Mouse (Mus musculus) hindbrain, embryonic 12.5 days (tissue): Measurements from ENCODE around the gene S1pr5. TPM values are rescaled to one million over a fixed set of nuclear protein-coding genes. Genes with fewer than 3 reads are reported as not detected.

Experiments
- ATAC-seq: fragments of 200-750 bp; cut with Nextera tagmentation; 2 replicates; pipeline ENCODE4 v1.8.0; 2017; ENCODE audit warnings: moderate TSS enrichment; ENCODE audit not compliant: low FRiP score
- H3K27ac ChIP-seq: fragments of 300-500 bp; sonication (generic); 2 replicates; pipeline ENCODE4 v1.5.1; 2016; ENCODE audit warnings: mild to moderate bottlenecking
- H3K27me3 ChIP-seq: fragments of 300-500 bp; sonication (generic); 2 replicates; pipeline ENCODE4 v1.6.1; 2016; ENCODE audit warnings: mild to moderate bottlenecking
- H3K36me3 ChIP-seq: fragments of 300-500 bp; sonication (generic); 2 replicates; pipeline ENCODE4 v1.6.1; 2016; ENCODE audit warnings: mild to moderate bottlenecking
- H3K4me1 ChIP-seq: fragments of 300-500 bp; sonication (generic); 2 replicates; pipeline ENCODE4 v1.6.1; 2016
- H3K4me2 ChIP-seq: fragments of 300-500 bp; sonication (generic); replicated peaks from 2 replicates; pipeline ENCODE4 v1.6.1; 2016; ENCODE audit warnings: mild to moderate bottlenecking
- H3K4me3 ChIP-seq: fragments of 300-500 bp; sonication (generic); 2 replicates; pipeline ENCODE4 v1.5.1; 2016; ENCODE audit warnings: mild to moderate bottlenecking
- H3K9ac ChIP-seq: fragments of 300-500 bp; sonication (generic); 2 replicates; pipeline ENCODE4 v1.6.1; 2016; ENCODE audit warnings: mild to moderate bottlenecking, moderate library complexity
- H3K9me3 ChIP-seq: fragments of 300-500 bp; sonication (generic); replicated peaks from 2 replicates; pipeline ENCODE4 v1.6.1; 2016; ENCODE audit warnings: mild to moderate bottlenecking
- WGBS: fragments of 180-500 bp; shearing (Covaris S2); methylation state at CpG from one replicate; pipeline ENCODE4 v1.1.7; 2016; 5-methylcytosine and 5-hydroxymethylcytosine counted together
- polyA plus RNA-seq: library from polyadenylated mRNA; unstranded; fragments of >200 nt; fragmentation: Nextera tagmentation; extraction: Ambion mirVana; gene quantifications from 2 replicates; pipeline ENCODE4 v1.2.1, GENCODE M21; 2016

S1pr5 gene
- polyA plus RNA-seq, 1 experiment from 2014 or later, result 1.9 TPM

GRCm38 (mm10) chr9:21244428-21245112, 3.7 kb downstream of the S1pr5 start:
- H3K4me3 ChIP-seq, result peak overlapping the region; percentile 42
- H3K9ac ChIP-seq, result peak overlapping the region; percentile 55
- ATAC-seq, result peak; percentile 67
- H3K9me3 ChIP-seq, result no peaks in the 10 kb centered on the region
- no peaks in the 10 kb centered on the region for H3K36me3 ChIP-seq
- WGBS, result under 1% methylated on average over 72 of the region's 72 CpGs
- peak overlapping the region; percentile 73 for H3K4me2 ChIP-seq
- H3K4me1 ChIP-seq, result peaks cover 22% of the 10 kb centered on the region
- peaks cover 83% of the 10 kb centered on the region for H3K27me3 ChIP-seq
- peak overlapping the region; percentile 23 for H3K27ac ChIP-seq

GRCm38 (mm10) chr9:21243826-21244427, 4.3 kb downstream of the S1pr5 start:
- peak overlapping the region; percentile 42 for H3K4me3 ChIP-seq
- WGBS, result 5% methylated on average over 42 of the region's 42 CpGs
- H3K27ac ChIP-seq, result peak overlapping the region; percentile 23
- peak overlapping the region; percentile 73 for H3K4me2 ChIP-seq
- no peak for ATAC-seq
- H3K9me3 ChIP-seq, result no peaks in the 10 kb centered on the region
- H3K4me1 ChIP-seq, result peaks cover 28% of the 10 kb centered on the region
- peak overlapping the region; percentile 55 for H3K9ac ChIP-seq
- no peaks in the 10 kb centered on the region for H3K36me3 ChIP-seq
- H3K27me3 ChIP-seq, result peaks cover 77% of the 10 kb centered on the region

- H3K36me3 ChIP-seq, result no peaks in the 10 kb centered on the region
- WGBS, result 5% methylated on average over 11 of the region's 11 CpGs
- H3K9me3 ChIP-seq, result no peaks in the 10 kb centered on the region
- no peak overlapping the region for H3K27ac ChIP-seq
- no peak for ATAC-seq
- H3K9ac ChIP-seq, result no peak overlapping the region
- H3K4me2 ChIP-seq, result no peak overlapping the region
- H3K4me1 ChIP-seq, result peaks cover 38% of the 10 kb centered on the region
- H3K4me3 ChIP-seq, result no peak overlapping the region
- H3K27me3 ChIP-seq, result peaks cover 52% of the 10 kb centered on the region
Measured at GRCm38 (mm10) chr9:21241343-21241742, 6.9 kb downstream of the S1pr5 start.

GRCm38 (mm10) chr9:21239465-21239848, 8.8 kb downstream of the S1pr5 start:
- Histone ChIP-seq H3K9ac (peak overlapping the region; percentile 98), H3K9me3 (no peaks in the 10 kb centered on the region), H3K27ac (peak overlapping the region; percentile 93; the same call in 1 of the 2 replicates), H3K4me3 (peak overlapping the region; percentile 92), H3K4me1 (peaks cover 31% of the 10 kb centered on the region), H3K36me3 (peaks cover 12% of the 10 kb centered on the region), H3K4me2 (peak overlapping the region; percentile 63), H3K27me3 (peaks cover 33% of the 10 kb centered on the region)
- ATAC-seq, result no peak
- WGBS, result 45% methylated on average over 4 of the region's 4 CpGs

- Histone ChIP-seq H3K9ac (peak within 1 kb of the TSS; percentile 98), H3K27ac (peak within 1 kb of the TSS; percentile 93), H3K4me3 (peak within 1 kb of the TSS; percentile 92), H3K4me1 (peaks cover 25% of the 10 kb centered on the region), H3K9me3 (no peaks in the 10 kb centered on the region), H3K27me3 (peaks cover 27% of the 10 kb centered on the region), H3K4me2 (peak within 1 kb of the TSS; percentile 63), H3K36me3 (peaks cover 16% of the 10 kb centered on the region)
- peak; percentile 89 for ATAC-seq
- WGBS, result 1% methylated on average over 84 of the region's 90 CpGs
Measured at GRCm38 (mm10) chr9:21238733-21239464, 9.3 kb downstream of the S1pr5 start, which contains the start of gene Keap1. Gene Keap1, minus strand, starts transcription at chr9:21239361.

- peaks cover 20% of the 10 kb centered on the region for H3K27me3 ChIP-seq
Measured at GRCm38 (mm10) chr9:21238004-21238732, 10.1 kb downstream of the S1pr5 start.

GRCm38 (mm10) chr9:21237368-21238003, 10.8 kb downstream of the S1pr5 start:
- H3K36me3 ChIP-seq, result peaks cover 30% of the 10 kb centered on the region
- 16% methylated on average over 19 of the region's 19 CpGs for WGBS

More at GRCm38 (mm10) chr9:21238004-21238732, 10.1 kb downstream of the S1pr5 start:
- no peak; the same call in none of the 2 replicates for ATAC-seq
- Histone ChIP-seq H3K4me3 (peak overlapping the region; percentile 92), H3K4me2 (peak overlapping the region; percentile 63), H3K4me1 (peaks cover 23% of the 10 kb centered on the region), H3K9me3 (no peaks in the 10 kb centered on the region), H3K9ac (peak overlapping the region; percentile 98), H3K27ac (peak overlapping the region; percentile 93), H3K36me3 (peaks cover 23% of the 10 kb centered on the region)
- 3% methylated on average over 31 of the region's 31 CpGs for WGBS

GRCm38 (mm10) chr9:21236991-21237367, 11.3 kb downstream of the S1pr5 start:
- Histone ChIP-seq H3K4me3 (peak overlapping the region; percentile 92; the same call in 1 of the 2 replicates), H3K4me2 (peak overlapping the region; percentile 63), H3K9ac (peak overlapping the region; percentile 98; the same call in 1 of the 2 replicates), H3K27me3 (peaks cover 8% of the 10 kb centered on the region), H3K27ac (peak overlapping the region; percentile 93), H3K4me1 (peaks cover 23% of the 10 kb centered on the region), H3K36me3 (peaks cover 32% of the 10 kb centered on the region), H3K9me3 (no peaks in the 10 kb centered on the region)
- WGBS, result 81% methylated on average over 25 of the region's 25 CpGs
- ATAC-seq, result no peak

More at GRCm38 (mm10) chr9:21237368-21238003, 10.8 kb downstream of the S1pr5 start:
- Histone ChIP-seq H3K4me2 (peak overlapping the region; percentile 63), H3K27ac (peak overlapping the region; percentile 93), H3K4me3 (peak overlapping the region; percentile 92), H3K4me1 (peaks cover 23% of the 10 kb centered on the region), H3K27me3 (peaks cover 13% of the 10 kb centered on the region), H3K9me3 (no peaks in the 10 kb centered on the region), H3K9ac (peak overlapping the region; percentile 98)
- ATAC-seq, result peak; percentile 30; the same call in 1 of the 2 replicates

- 87% methylated on average over 4 of the region's 4 CpGs for WGBS
- ATAC-seq, result no peak
- Histone ChIP-seq H3K4me1 (peaks cover 23% of the 10 kb centered on the region), H3K27me3 (no peaks in the 10 kb centered on the region), H3K36me3 (peaks cover 46% of the 10 kb centered on the region), H3K9ac (no peak overlapping the region), H3K4me3 (no peak overlapping the region), H3K9me3 (no peaks in the 10 kb centered on the region), H3K4me2 (no peak overlapping the region), H3K27ac (no peak overlapping the region)
Measured at GRCm38 (mm10) chr9:21235341-21235740, 12.9 kb downstream of the S1pr5 start.

GRCm38 (mm10) chr9:21233805-21234204, 14.4 kb downstream of the S1pr5 start:
- H3K27ac ChIP-seq, result no peak overlapping the region
- no peak for ATAC-seq
- no peak overlapping the region for H3K4me3 ChIP-seq
- peaks cover 61% of the 10 kb centered on the region for H3K36me3 ChIP-seq
- H3K27me3 ChIP-seq, result no peaks in the 10 kb centered on the region
- WGBS, result 70% methylated on average over 28 of the region's 28 CpGs
- H3K4me2 ChIP-seq, result no peak overlapping the region
- no peaks in the 10 kb centered on the region for H3K9me3 ChIP-seq
- H3K9ac ChIP-seq, result no peak overlapping the region
- H3K4me1 ChIP-seq, result peaks cover 17% of the 10 kb centered on the region

- H3K27ac ChIP-seq, result no peak overlapping the region
- no peaks in the 10 kb centered on the region for H3K9me3 ChIP-seq
- H3K4me2 ChIP-seq, result no peak overlapping the region
- no peak for ATAC-seq
- H3K27me3 ChIP-seq, result no peaks in the 10 kb centered on the region
- H3K9ac ChIP-seq, result no peak overlapping the region
- H3K36me3 ChIP-seq, result peaks cover 62% of the 10 kb centered on the region
- H3K4me3 ChIP-seq, result no peak overlapping the region
- 87% methylated on average over 29 of the region's 29 CpGs for WGBS
- H3K4me1 ChIP-seq, result peaks cover 17% of the 10 kb centered on the region
Measured at GRCm38 (mm10) chr9:21233366-21233765, 14.9 kb downstream of the S1pr5 start.
